Mouse (Mus musculus): ENCODE data around the gene Gm42791.

GRCm38 (mm10) chr5:148912262-148912661 is 82.7 kb downstream of the Gm42791 start:
- TF ChIP-seq GATA1 (IDR thresholded peaks at IDR 0.05; ENCODE audit: low read length) (no peak), TAL1 (IDR thresholded peaks at IDR 0.05; ENCODE audit: low read length) (no peak)

All from erythroblast, embryonic 14.5 days (primary cell).